Mouse (Mus musculus): ENCODE data around the gene Uaca.
"Not testable (repeated sequence)": the region's sequence is repeated elsewhere in the genome, so short reads cannot be mapped to it uniquely, and the experiment has no call there.

Uaca gene

DNA sequence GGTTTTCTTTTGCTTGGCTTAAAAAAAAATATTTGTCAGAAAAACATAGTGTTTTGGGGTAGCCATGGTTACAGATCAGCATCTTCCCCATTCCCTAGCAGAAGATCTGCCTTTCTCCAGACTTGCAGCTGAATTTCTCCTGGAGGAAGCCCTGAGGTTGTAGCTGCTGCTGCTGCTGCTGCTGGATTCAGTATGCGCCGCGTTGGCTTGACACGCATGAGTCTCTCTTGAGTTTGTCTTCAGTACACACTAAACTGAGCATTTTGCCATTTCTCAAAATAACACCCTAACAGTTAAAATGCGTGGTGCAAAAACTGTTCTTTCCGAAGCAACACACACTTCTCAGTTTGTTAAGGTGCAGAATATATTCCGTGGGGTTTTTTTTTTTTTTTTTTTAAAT, 1.7 kb downstream of the Uaca start:
- DNase-seq = no peak

- no peak for DNase-seq
Measured at GRCm38 (mm10) chr9:60797126-60797525, 2.8 kb downstream of the Uaca start.

- DNase-seq = no peak
Measured at GRCm38 (mm10) chr9:60799061-60799460, 4.7 kb downstream of the Uaca start.

- DNase-seq = no peak
Measured at GRCm38 (mm10) chr9:60800663-60801382, 6.5 kb downstream of the Uaca start.

DNA sequence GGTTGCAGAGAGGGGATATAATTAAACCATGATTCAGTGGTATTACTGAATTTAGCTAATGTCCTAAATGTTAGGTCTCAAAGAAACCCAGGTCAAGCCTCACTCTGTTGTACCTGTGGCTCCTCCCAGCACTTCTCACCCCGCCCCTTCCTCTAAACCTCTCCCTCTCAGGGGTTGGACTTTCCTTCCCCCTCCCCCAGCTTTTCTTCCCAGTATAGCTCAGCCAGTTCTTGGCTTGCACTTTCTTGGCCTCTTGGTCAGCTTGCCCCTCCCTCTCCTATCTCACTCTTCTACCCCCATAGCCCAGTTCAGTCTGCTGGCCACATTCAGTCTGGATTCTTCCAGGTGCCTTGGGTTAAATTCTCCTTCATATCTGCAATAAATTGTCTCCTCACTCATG, 7.4 kb downstream of the Uaca start:
- no peak for DNase-seq

DNA sequence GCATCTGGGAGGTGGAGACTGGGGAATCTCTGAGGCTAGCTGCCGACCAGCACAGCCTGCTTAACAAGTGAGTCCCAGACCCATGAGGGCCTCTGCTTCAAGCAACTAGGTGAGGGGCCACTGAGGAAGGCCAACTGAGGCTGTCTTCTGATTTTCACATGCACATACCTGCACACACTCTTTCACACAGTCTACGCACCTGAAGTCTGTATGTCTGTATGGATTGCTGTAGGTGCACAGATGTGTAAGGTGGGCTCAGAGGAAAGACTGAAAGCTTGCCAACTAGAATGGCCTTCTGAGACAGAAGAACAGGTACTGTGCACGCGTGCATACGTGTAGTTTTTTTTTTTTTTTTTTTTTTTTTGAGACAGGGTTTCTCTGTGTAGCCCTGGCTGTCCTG, 8.0 kb downstream of the Uaca start:
- DNase-seq = no peak

GRCm38 (mm10) chr9:60806021-60806420, 11.7 kb downstream of the Uaca start:
- no peak for DNase-seq

GRCm38 (mm10) chr9:60807996-60808395, 13.7 kb downstream of the Uaca start:
- DNase-seq = no peak

DNA sequence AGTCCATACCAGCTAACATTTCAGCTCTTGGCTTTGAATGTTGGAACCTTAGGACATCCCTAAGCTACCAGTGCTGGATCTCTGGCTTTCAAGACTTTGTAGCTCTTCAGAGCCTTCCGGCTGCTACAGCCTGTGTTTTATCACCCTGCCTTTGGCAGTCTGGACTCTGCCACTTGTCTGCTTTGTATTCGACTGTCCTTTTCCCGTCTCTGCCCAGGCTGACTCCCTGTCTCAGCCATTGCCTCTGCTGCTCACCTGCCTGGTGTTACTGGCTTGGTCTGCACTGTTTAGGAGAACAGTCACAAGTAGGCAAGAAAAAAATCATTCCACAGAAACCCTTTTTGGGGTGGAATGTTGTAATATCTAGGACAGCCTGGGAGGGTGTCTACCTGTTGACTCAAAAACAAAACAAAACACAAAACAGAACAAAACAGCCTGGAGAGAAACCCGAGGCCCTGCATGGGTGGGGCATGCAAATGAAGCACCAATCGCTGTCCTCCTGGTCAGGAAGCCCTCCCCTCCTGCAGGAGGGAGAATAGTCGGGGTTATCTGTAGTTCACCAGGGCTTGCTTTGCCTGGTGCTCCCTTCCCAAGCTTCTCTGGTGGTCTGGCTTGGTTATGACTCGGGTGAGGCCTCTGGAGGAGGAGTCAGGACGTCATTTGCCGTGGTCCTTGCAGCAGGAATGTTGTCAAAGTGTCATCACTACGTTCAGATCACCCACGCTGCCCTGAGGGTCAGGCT, 19.0 kb downstream of the Uaca start:
- DNase-seq = no peak

DNA sequence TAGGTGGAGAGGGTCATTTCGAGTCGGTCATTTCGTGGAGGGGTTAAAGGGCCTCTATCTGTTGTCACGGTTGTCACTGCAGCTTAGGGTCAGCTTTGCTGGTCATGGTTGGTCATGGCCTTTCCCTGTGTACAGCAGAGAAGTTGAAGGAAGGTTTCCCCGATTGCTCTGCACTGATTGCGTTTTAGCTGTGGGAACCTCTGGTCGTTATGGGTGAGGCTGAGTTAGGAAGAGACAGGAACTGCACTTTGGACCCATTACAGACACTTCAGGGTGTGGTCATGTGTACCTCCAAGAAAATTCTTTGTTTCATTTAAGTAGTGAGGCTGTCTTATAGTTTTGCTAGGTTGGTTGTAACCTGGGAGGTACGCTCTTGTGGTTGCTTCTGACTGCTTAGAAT, 21.2 kb downstream of the Uaca start:
- no peak for DNase-seq

DNA sequence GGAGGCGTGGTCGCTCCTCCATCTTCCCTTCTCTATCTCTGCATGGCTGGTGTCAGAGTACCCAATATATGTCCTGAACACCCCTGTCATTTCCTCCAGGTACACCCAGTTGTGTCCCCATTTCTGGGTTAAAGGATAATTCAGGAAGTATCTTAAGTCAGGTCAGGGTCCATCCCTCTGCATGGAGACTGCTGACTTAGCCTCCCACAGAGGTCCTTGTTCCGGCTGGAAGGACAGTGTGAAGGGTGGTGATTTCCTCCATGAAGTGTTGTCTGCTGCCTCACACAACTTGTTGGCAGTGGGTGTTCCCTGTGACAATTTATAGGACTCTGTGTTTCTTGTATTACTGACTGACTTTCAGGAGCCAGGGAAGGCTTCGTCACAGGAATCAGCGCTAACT, 23.2 kb downstream of the Uaca start:
- DNase-seq = no peak

- DNase-seq = not testable (repeated sequence)
Measured at GRCm38 (mm10) chr9:60818582-60818981, 24.2 kb downstream of the Uaca start.

DNA sequence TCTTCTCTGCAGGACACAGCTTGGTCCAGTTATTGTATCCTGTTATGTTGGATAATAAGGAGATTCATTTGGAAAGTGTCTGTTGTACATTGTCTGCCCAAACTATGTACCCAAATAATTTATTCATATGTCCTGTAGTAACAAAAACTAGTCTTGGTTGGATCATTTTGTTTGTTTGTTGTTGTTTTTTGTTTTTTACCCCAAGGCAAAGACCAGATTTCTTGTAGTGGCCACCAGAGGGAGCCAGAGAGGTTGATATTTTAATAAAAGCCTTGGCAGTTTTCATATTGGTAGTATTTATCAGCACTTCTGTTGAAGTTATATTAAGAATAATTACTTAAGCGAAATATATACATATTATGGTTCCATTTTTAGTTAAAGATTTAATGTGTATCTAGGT, 25.0 kb downstream of the Uaca start:
- no peak for DNase-seq

GRCm38 (mm10) chr9:60821501-60821900, 27.2 kb downstream of the Uaca start:
- DNase-seq = no peak

GRCm38 (mm10) chr9:60822681-60823080, 28.3 kb downstream of the Uaca start:
- DNase-seq = no peak

DNA sequence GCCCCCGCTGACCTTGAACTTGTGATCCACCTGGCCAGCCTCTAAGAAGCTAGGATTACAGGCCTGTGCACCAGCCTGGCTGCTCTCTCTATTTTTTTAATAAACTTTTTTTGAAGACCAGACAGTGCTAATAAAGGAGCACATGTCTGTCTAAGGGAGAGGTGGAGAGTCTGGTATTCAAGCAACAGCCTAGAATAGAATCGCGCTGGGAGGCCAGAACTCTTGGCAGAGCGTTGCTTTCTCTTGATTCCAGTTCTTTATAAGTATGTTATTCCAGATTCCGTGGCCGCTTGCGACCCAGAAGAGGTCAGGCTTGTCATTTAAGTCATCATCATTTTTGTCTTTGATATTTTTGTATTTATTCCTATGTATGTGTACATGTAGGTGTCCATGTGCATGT, 31.2 kb downstream of the Uaca start:
- DNase-seq = no peak

DNA sequence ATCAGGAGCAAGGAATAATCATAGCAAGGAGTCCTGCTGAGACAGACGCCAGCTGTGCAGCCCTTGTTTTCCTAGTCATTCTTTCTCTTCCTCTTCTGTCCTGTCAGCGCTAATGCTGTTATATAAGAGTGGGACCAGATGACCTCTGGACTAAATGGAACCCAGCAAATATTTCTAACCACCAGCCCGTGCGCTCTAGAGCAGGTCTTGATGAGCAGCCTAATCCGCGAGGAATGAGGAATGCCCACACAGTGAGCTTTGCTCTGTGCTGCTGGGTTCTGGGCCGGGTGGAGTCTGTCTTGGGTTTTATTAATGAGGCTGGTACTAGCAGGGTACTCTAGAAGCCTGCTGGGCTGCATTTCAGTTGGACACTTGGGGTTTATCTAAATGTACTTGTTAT, 32.4 kb downstream of the Uaca start:
- DNase-seq = no peak

DNA sequence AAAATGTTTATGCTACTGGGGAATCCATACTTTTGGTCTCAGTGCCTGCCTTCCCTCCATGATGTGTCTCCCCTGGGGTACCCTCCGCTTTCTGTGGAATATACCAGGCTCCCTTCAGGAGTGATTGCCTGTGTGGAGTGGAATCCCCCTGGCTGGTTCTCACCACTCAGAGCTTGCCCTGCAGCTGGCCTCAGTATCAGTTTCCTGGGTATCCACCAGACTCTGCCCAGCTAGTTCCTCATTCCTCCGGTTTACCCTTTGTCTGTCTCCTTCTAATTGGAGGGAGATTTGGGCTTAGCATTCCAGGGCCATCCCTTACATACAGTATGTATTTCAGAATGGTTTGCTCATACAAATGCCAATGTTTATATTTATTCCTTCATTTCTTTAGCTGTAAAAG, 33.9 kb downstream of the Uaca start:
- DNase-seq = no peak

- DNase-seq = no peak
Measured at GRCm38 (mm10) chr9:60829610-60830009, 35.3 kb downstream of the Uaca start.

DNA sequence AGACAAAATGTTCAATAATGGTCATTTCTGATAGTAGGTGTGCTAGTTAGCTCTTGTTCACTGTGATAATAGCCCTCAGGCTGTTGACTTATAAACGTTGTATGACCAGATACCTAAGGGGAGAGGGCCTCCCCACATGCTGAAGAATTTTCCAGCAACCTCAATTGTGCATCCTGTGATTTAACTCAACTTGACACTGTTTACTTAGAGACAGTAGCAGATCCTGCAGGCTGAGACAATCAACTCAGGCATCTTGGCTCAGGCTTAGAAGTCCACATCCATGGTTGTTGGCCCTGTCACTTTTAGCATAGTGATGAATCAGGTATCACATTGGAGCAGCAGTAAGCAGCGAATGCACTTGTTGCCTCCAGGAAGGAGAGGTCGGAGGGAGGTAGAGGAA, 35.7 kb downstream of the Uaca start:
- no peak for DNase-seq

DNA sequence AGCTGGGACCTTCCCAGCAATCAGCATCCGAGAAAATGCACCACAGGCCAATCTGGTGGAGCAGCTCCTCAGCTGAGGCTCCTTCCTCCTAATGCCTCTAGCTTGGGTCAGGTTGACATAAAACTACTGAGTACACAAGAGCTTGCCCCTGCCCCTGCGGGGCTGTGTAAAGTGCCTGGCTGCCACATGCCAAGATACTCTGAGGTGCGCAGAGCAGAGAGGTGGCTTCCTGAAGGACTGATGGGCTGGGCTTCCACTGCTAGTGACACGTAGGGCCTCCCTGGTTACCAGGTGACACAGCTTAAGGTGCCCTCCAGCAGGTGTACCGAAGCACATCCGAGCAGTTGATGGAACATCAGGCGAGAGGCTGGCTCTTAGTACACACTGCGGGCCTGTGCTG, 37.9 kb downstream of the Uaca start:
- no peak for DNase-seq

DNA sequence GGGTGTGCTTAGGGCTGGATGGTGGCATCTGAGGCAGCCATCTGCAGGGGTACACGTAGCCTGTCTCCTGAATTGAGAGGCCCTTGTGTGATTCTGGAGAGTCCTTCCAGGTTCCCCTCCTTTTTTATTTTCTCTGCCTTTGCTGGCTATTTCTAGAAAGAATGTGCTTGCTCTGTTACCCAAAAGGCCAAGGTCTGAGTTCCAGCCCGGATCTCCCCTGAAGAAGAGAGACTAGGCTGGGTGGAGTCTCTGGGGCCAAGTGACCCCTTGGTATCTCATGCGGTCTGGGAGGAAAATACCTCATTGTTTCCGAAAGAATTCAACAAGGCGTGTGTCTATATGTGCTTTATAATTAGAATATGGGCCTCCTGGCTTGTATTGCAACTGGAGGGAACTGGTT, 41.8 kb downstream of the Uaca start:
- no peak for DNase-seq

GRCm38 (mm10) chr9:60837078-60837448, 42.7 kb downstream of the Uaca start:
- no peak for DNase-seq

DNA sequence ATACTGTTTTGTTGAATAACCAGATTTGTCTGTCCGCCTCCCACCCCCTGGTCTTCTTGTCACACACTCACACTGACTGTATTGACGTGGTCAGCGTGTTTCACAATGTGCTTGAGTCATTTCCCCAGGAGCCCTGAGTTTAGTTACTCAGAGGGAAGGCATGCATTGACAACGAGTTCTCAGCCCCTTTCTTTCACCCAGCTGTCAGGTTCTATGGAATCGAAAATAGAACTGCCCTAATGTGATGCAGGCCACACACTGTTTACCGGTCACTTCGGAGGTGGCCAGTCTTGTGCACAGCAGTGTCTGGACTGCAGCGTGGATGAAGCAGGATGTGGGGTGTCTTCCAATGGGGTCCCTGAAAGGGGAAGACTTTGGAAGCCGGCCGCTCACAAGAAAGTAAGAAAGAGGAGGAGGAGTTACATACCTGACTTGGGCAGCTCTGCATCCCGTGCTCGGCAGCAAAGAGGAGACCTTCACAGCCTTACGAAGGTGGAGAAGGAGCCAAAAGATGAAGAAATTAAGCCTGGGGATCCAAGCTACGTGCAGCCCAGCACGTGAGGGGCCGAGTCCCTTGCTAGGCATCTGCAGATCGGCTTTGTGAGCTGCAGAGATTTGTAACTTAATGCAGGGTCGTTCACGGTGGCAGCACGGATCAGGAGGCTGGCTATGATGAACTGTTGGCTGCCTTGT, 43.3 kb downstream of the Uaca start:
- DNase-seq = no peak
